Mouse (Mus musculus) lung, postnatal 0 days (tissue): ENCODE data around the gene Dst. TPM values are rescaled to one million over a fixed set of nuclear protein-coding genes. Genes with fewer than 3 reads are reported as not detected.

Experiments
- ATAC-seq: fragments of 200-750 bp; cut with Nextera tagmentation; 2 replicates; pipeline ENCODE4 v1.8.0; 2017; ENCODE audit warnings: moderate library complexity
- DNase-seq: peaks from one replicate; pipeline ENCODE4 v3.0.0-alpha.2; 2016; ENCODE audit warnings: low spot score
- H3K27ac ChIP-seq: fragments of 300-500 bp; sonication (generic); 2 replicates; pipeline ENCODE4 v1.5.1; 2014; ENCODE audit warnings: antibody characterized with exemption, mild to moderate bottlenecking, low read length, mixed read lengths
- H3K27me3 ChIP-seq: fragments of 300-500 bp; sonication (generic); replicated peaks from 2 replicates; pipeline ENCODE4 v1.6.1; 2014; ENCODE audit warnings: low read length, mixed read lengths; ENCODE audit not compliant: insufficient read depth
- H3K36me3 ChIP-seq: fragments of 300-500 bp; sonication (generic); 2 replicates; pipeline ENCODE4 v1.6.1; 2014; ENCODE audit warnings: low read length, mixed read lengths; ENCODE audit not compliant: insufficient read depth
- H3K4me1 ChIP-seq: fragments of 300-500 bp; sonication (generic); 2 replicates; pipeline ENCODE4 v1.6.1; 2014; ENCODE audit warnings: antibody characterized with exemption, low read depth, low read length, mixed read lengths; ENCODE audit not compliant: insufficient read depth
- H3K4me2 ChIP-seq: fragments of 300-500 bp; sonication (generic); replicated peaks from 2 replicates; pipeline ENCODE4 v1.6.1; 2014; ENCODE audit warnings: low read depth, mild to moderate bottlenecking, low read length, moderate library complexity, mixed read lengths
- H3K4me3 ChIP-seq: fragments of 300-500 bp; sonication (generic); 2 replicates; pipeline ENCODE4 v1.5.1; 2014; ENCODE audit warnings: low read depth, low read length
- H3K9ac ChIP-seq: fragments of 300-500 bp; sonication (generic); replicated peaks from 2 replicates; pipeline ENCODE4 v1.6.1; 2014; ENCODE audit warnings: low read depth, mild to moderate bottlenecking
- H3K9me3 ChIP-seq: fragments of 300-500 bp; sonication (generic); 2 replicates; pipeline ENCODE4 v1.6.1; 2016; ENCODE audit warnings: low read length, mixed read lengths
- CTCF ChIP-seq: IDR thresholded peaks from 2 replicates; pipeline ENCODE4 v1.5.1; 2016; ENCODE audit warnings: antibody characterized with exemption, mild to moderate bottlenecking
- EP300 ChIP-seq: IDR thresholded peaks from 2 replicates; pipeline ENCODE4 v1.6.1; 2016; ENCODE audit warnings: antibody characterized with exemption, mild to moderate bottlenecking, control low read depth
- WGBS: fragments of 180-500 bp; shearing (Covaris S2); extraction: QIAGEN DNeasy Blood & Tissue Kit; methylation state at CpG from one replicate; pipeline ENCODE4 v1.1.7; 2014; 5-methylcytosine and 5-hydroxymethylcytosine counted together
- polyA plus RNA-seq: library from polyadenylated mRNA; unstranded; fragments of >200 nt; fragmentation: Nextera tagmentation; extraction: Ambion mirVana; gene quantifications from 2 replicates; pipeline ENCODE4 v1.2.1, GENCODE M21; 2015

Dst gene
- polyA plus RNA-seq, 1 experiment from 2014 or later = 18.1 TPM

DNA sequence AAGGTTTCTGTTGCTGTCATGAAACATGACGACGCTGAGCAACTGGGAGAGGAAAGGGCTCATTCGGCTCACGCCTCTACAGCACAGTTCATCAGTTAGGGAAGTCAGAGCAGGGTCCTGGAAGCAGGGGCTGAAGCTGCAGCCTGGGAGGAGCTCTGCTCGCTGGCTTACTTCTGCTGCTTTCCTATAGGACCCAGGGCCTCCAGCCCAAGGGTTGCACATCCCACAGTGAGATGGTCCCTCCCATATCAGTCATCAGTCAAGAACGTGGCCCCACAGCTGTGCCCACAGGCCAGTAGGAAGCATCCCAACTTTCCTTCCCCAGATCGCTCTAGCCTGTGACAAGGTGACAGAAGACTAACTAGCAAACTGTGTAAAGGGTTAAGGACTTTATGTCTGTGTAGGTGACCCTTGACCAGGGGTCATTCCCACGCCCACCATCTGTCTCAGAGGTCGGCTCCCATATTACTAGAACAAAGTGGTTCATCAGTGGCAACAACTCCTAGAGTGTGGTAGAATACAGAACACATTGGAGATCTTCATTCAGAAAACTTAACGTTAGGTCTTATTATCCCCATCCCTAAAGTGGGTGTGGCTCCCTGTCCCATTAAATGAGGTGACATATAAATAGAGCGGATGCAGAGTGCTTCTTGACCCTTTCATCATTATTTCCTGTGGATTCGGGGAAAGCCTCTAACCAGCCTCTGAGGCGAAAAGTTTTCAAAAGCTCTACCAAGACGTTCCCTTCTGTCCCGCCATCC, 219.9 kb downstream of the Dst start:
- H3K4me3 ChIP-seq = no peak overlapping the region
- H3K27me3 ChIP-seq = no peaks in the 10 kb centered on the region
- H3K27ac ChIP-seq = no peak overlapping the region
- ATAC-seq (peak; percentile 79), DNase-seq (no peak)
- no peak overlapping the region for H3K9ac ChIP-seq
- H3K4me1 ChIP-seq = no peaks in the 10 kb centered on the region; the same call in 1 of the 2 replicates
- no peaks in the 10 kb centered on the region for H3K36me3 ChIP-seq
- WGBS = 40% methylated on average over 15 of the region's 15 CpGs
- TF ChIP-seq EP300 (no peak), CTCF (no peak)
- no peaks in the 10 kb centered on the region for H3K9me3 ChIP-seq
- no peak overlapping the region for H3K4me2 ChIP-seq

DNA sequence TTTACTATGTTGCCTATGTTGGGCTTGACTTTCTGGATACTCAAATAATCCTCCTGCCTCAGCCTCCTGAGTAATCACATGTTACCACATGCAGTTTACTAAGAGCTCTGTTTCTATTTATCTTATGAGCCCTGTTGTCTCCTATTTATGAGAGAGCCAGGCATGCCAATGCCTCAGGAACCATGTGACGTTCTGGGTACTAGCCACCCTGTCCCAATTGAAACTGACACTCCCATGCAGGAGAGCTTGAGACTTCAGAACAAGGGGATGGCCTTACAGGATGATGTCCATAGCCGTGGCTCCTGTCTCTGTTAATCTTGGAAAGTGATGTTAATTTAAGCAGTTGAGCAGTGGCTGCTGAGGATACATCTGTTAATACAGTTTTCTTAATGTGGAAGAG, 220.8 kb downstream of the Dst start:
- Histone ChIP-seq H3K4me3 (no peak overlapping the region), H3K27me3 (no peaks in the 10 kb centered on the region), H3K27ac (no peak overlapping the region), H3K36me3 (no peaks in the 10 kb centered on the region), H3K4me1 (peaks cover 3% of the 10 kb centered on the region; the same call in 1 of the 2 replicates), H3K4me2 (no peak overlapping the region), H3K9me3 (no peaks in the 10 kb centered on the region), H3K9ac (no peak overlapping the region)
- DNase-seq = no peak
- no peak for TF ChIP-seq EP300
- no peak for TF ChIP-seq CTCF
- no peak for ATAC-seq
- 84% methylated on average over 2 of the region's 2 CpGs for WGBS

DNA sequence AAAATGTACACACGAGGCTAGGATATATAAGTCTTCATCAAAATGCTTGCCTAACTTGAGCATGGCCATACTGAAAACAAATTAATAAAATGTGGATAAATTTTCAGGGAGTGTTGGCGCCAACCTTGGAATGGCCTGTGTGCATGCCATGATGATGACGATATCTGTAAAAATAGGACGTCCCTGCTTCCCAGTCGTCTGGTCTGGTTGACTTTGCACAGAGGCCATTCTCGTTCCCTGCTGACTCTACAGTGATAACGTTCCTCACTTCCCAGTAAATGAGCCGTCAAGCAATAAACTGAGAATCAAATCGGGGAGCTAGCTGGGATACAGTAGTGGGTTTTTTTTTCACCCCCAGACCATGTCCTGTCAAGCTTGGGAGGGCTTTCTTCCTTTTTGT, 221.7 kb downstream of the Dst start:
- H3K9ac ChIP-seq = no peak overlapping the region
- WGBS = 73% methylated on average over 9 of the region's 9 CpGs
- no peak overlapping the region for H3K4me2 ChIP-seq
- no peak for ATAC-seq
- TF ChIP-seq EP300 (no peak), CTCF (no peak)
- peaks cover 3% of the 10 kb centered on the region; the same call in 1 of the 2 replicates for H3K4me1 ChIP-seq
- H3K27ac ChIP-seq = no peak overlapping the region
- H3K36me3 ChIP-seq = no peaks in the 10 kb centered on the region
- H3K9me3 ChIP-seq = no peaks in the 10 kb centered on the region
- DNase-seq = no peak
- no peak overlapping the region for H3K4me3 ChIP-seq
- H3K27me3 ChIP-seq = no peaks in the 10 kb centered on the region

DNA sequence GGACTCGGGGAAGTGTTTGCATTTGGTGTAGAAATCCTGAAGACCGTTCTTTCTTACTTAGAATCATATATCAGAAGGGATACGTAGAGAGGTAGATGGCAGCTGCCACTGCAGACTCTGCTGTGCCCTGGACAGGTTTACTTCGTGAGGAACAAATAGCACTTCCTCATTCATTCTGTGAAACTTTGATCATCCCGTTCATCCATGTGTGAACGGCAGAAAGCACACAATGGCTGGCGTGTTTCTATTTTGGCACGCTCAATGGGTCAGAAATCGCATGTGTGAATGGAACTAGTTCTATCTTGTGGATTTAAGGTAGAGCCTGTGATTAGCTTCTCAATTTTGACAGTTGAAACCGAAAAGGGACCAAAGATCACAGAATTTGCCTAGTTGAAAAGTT, 222.8 kb downstream of the Dst start:
- Histone ChIP-seq H3K9ac (no peak overlapping the region), H3K9me3 (no peaks in the 10 kb centered on the region), H3K27me3 (no peaks in the 10 kb centered on the region), H3K4me3 (no peak overlapping the region), H3K36me3 (no peaks in the 10 kb centered on the region), H3K27ac (no peak overlapping the region), H3K4me2 (no peak overlapping the region), H3K4me1 (peaks cover 3% of the 10 kb centered on the region; the same call in 1 of the 2 replicates)
- DNase-seq (no peak), ATAC-seq (no peak)
- no peak for TF ChIP-seq EP300
- no peak for TF ChIP-seq CTCF
- WGBS = 85% methylated on average over 10 of the region's 10 CpGs

DNA sequence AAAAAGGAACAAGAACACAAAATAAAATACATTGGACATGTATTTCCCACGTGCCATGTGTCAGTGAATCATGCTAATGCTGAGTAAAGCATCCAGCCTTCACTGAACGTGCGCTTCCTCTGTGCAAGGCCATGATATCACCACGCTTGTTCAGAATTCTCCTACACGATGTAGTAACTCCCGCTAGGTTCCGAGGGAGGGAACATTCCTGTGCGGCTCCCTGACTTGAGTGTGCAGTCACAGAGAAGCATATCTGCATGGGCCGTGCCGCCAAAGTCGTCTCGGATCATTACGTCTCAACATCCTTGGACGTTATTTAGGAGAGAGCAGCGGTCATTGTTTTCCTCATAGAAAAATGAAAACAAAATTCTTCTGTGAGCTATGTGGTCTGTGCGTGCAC, 224.8 kb downstream of the Dst start:
- Histone ChIP-seq H3K9me3 (no peaks in the 10 kb centered on the region), H3K4me3 (no peak overlapping the region), H3K9ac (no peak overlapping the region), H3K36me3 (no peaks in the 10 kb centered on the region), H3K27me3 (no peaks in the 10 kb centered on the region), H3K4me2 (no peak overlapping the region), H3K27ac (0 out of 2 replicates have a peak overlapping the region, but pooled peaks have one; percentile 32), H3K4me1 (peaks cover 3% of the 10 kb centered on the region; the same call in 1 of the 2 replicates)
- TF ChIP-seq CTCF = no peak
- no peak for TF ChIP-seq EP300
- DNase-seq (peak; percentile 30), ATAC-seq (no peak)
- 73% methylated on average over 16 of the region's 16 CpGs for WGBS

DNA sequence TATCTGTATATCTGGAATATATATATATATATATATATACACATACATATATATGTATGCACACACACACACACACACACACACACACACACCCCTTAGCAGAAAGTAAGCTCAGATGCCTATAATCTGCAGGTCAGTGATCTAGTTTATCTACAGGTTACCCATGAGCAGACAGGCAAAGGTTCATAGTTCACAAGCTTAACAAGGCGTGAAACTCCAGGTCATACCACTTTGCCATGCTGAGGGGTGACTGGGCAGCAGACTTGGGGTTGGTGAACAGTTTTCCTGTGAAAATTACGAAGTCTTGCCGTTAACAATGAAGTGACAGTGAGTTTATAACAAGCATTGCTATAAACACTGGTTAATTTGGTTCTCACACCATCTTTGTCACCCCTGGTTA, 227.5 kb downstream of the Dst start:
- Histone ChIP-seq H3K4me1 (peaks cover 3% of the 10 kb centered on the region; the same call in 1 of the 2 replicates), H3K27ac (no peak overlapping the region), H3K27me3 (no peaks in the 10 kb centered on the region), H3K4me3 (no peak overlapping the region), H3K4me2 (no peak overlapping the region), H3K9ac (no peak overlapping the region), H3K9me3 (no peaks in the 10 kb centered on the region), H3K36me3 (no peaks in the 10 kb centered on the region)
- TF ChIP-seq CTCF = no peak
- no peak for TF ChIP-seq EP300
- no peak for DNase-seq
- no peak for ATAC-seq
- 86% methylated on average over 3 of the region's 3 CpGs for WGBS
